Mouse (Mus musculus): ENCODE measurements around the gene Nol4l. TPM values are rescaled to one million over a fixed set of nuclear protein-coding genes. Genes with fewer than 3 reads are reported as not detected.

Nol4l gene
- 29.2 and 42.2 TPM in 2 replicates for polyA plus RNA-seq (2012; rRNA removed)

- 4% methylated on average over 43 of the region's 86 CpGs for WGBS
- DNase-seq (ENCODE audit: low read depth, low spot score) = no peak
Observed at GRCm38 (mm10) chr2:153529931-153530766, at the start of gene Nol4l. Gene Nol4l (minus strand): TSS chr2:153529971.

GRCm38 (mm10) chr2:153577122-153577521, 47.4 kb upstream of the Nol4l start:
- 20% methylated on average over 4 of the region's 4 CpGs for WGBS
- no peak for DNase-seq (ENCODE audit: low read depth, low spot score)

- DNase-seq (ENCODE audit: low read depth, low spot score) = no peak
- 75% methylated on average over 3 of the region's 3 CpGs for WGBS
Observed at GRCm38 (mm10) chr2:153576150-153576549, 46.4 kb upstream of the Nol4l start.

- no peak for DNase-seq (ENCODE audit: low read depth, low spot score)
- 31% methylated on average over 6 of the region's 6 CpGs for WGBS
Observed at GRCm38 (mm10) chr2:153575554-153575953, 45.8 kb upstream of the Nol4l start.

- WGBS = 81% methylated on average over 9 of the region's 9 CpGs
- no peak for DNase-seq (ENCODE audit: low read depth, low spot score)
Observed at GRCm38 (mm10) chr2:153573101-153573500, 43.3 kb upstream of the Nol4l start.

GRCm38 (mm10) chr2:153568541-153568940, 38.8 kb upstream of the Nol4l start:
- 93% methylated on average over 6 of the region's 6 CpGs for WGBS

GRCm38 (mm10) chr2:153568013-153568412, 38.2 kb upstream of the Nol4l start:
- no peak for DNase-seq (ENCODE audit: low read depth, low spot score)
- 77% methylated on average over 4 of the region's 4 CpGs for WGBS

More at GRCm38 (mm10) chr2:153568541-153568940, 38.8 kb upstream of the Nol4l start:
- no peak for DNase-seq (ENCODE audit: low read depth, low spot score)

- WGBS = 95% methylated on average over 3 of the region's 3 CpGs
- DNase-seq (ENCODE audit: low read depth, low spot score) = no peak
Observed at GRCm38 (mm10) chr2:153564343-153564742, 34.6 kb upstream of the Nol4l start.

GRCm38 (mm10) chr2:153561564-153561963, 31.8 kb upstream of the Nol4l start:
- WGBS = 47% methylated on average over 5 of the region's 5 CpGs

GRCm38 (mm10) chr2:153560664-153561541, 31.1 kb upstream of the Nol4l start:
- WGBS = 13% methylated on average over 21 of the region's 21 CpGs
- DNase-seq (ENCODE audit: low read depth, low spot score) = no peak

More at GRCm38 (mm10) chr2:153561564-153561963, 31.8 kb upstream of the Nol4l start:
- no peak for DNase-seq (ENCODE audit: low read depth, low spot score)

- 73% methylated on average over 8 of the region's 8 CpGs for WGBS
- DNase-seq (ENCODE audit: low read depth, low spot score) = no peak
Observed at GRCm38 (mm10) chr2:153559613-153560152, 29.9 kb upstream of the Nol4l start.

GRCm38 (mm10) chr2:153558464-153558863, 28.7 kb upstream of the Nol4l start:
- DNase-seq (ENCODE audit: low read depth, low spot score) = no peak
- WGBS = 73% methylated on average over 6 of the region's 6 CpGs

- WGBS = 72% methylated on average over 4 of the region's 4 CpGs
- DNase-seq (ENCODE audit: low read depth, low spot score) = no peak
Observed at GRCm38 (mm10) chr2:153557259-153557658, 27.5 kb upstream of the Nol4l start.

GRCm38 (mm10) chr2:153556208-153556607, 26.4 kb upstream of the Nol4l start:
- WGBS = 69% methylated on average over 9 of the region's 9 CpGs
- no peak for DNase-seq (ENCODE audit: low read depth, low spot score)

GRCm38 (mm10) chr2:153554543-153554942, 24.8 kb upstream of the Nol4l start:
- whole genome bisulfite sequencing = 50% methylated on average over 7 of the region's 7 CpGs
- DNase-seq (ENCODE audit: low read depth, low spot score) = no peak

GRCm38 (mm10) chr2:153549486-153549885, 19.7 kb upstream of the Nol4l start:
- WGBS = 54% methylated on average over 8 of the region's 8 CpGs
- DNase-seq (ENCODE audit: low read depth, low spot score) = no peak

GRCm38 (mm10) chr2:153548221-153548923, 18.6 kb upstream of the Nol4l start:
- no peak for DNase-seq (ENCODE audit: low read depth, low spot score)
- WGBS = 69% methylated on average over 14 of the region's 14 CpGs

- no peak for DNase-seq (ENCODE audit: low read depth, low spot score)
- 74% methylated on average over 3 of the region's 3 CpGs for WGBS
Observed at GRCm38 (mm10) chr2:153547633-153548032, 17.9 kb upstream of the Nol4l start.

GRCm38 (mm10) chr2:153546972-153547371, 17.2 kb upstream of the Nol4l start:
- DNase-seq (ENCODE audit: low read depth, low spot score) = no peak
- 43% methylated on average over 4 of the region's 4 CpGs for WGBS

GRCm38 (mm10) chr2:153546471-153546870, 16.7 kb upstream of the Nol4l start:
- no peak for DNase-seq (ENCODE audit: low read depth, low spot score)
- 32% methylated on average over 5 of the region's 5 CpGs for WGBS

Data from large intestine, adult 2 months (tissue).